Mouse (Mus musculus) neural tube, embryonic 14.5 days (tissue): Measurements from ENCODE around the gene Marveld3. TPM values are rescaled to one million over a fixed set of nuclear protein-coding genes. Genes with fewer than 3 reads are reported as not detected.

Source experiments
- ATAC-seq: fragments of 200-750 bp; cut with Nextera tagmentation; 2 replicates; pipeline ENCODE4 v1.8.0; 2017; ENCODE audit warnings: low read depth, mild to moderate bottlenecking, moderate TSS enrichment, moderate library complexity
- H3K27ac ChIP-seq: fragments of 300-500 bp; sonication (generic); 2 replicates; pipeline ENCODE4 v1.5.1; 2014; ENCODE audit warnings: low read depth, mild to moderate bottlenecking, control low read depth, low read length, moderate library complexity, mixed read lengths
- H3K27me3 ChIP-seq: fragments of 300-500 bp; sonication (generic); 2 replicates; pipeline ENCODE4 v1.6.1; 2014; ENCODE audit warnings: low read length; ENCODE audit not compliant: control insufficient read depth, insufficient read depth
- H3K36me3 ChIP-seq: fragments of 300-500 bp; sonication (generic); 2 replicates; pipeline ENCODE4 v1.6.1; 2014; ENCODE audit warnings: low read length, mixed read lengths; ENCODE audit not compliant: control insufficient read depth, insufficient read depth
- H3K4me1 ChIP-seq: fragments of 300-500 bp; sonication (generic); 2 replicates; pipeline ENCODE4 v1.6.1; 2014; ENCODE audit warnings: low read length; ENCODE audit not compliant: control insufficient read depth, insufficient read depth
- H3K4me2 ChIP-seq: fragments of 300-500 bp; sonication (generic); 2 replicates; pipeline ENCODE4 v1.6.1; 2014; ENCODE audit warnings: mild to moderate bottlenecking, low read depth, low read length, control low read depth
- H3K4me3 ChIP-seq: fragments of 300-500 bp; sonication (generic); 2 replicates; pipeline ENCODE4 v1.5.1; 2014; ENCODE audit warnings: low read depth, low read length, control low read depth, mixed read lengths
- H3K9ac ChIP-seq: fragments of 300-500 bp; sonication (generic); replicated peaks from 2 replicates; pipeline ENCODE4 v1.6.1; 2014; ENCODE audit warnings: low read depth, mild to moderate bottlenecking, control low read depth, low read length, mixed read lengths
- H3K9me3 ChIP-seq: fragments of 300-500 bp; sonication (generic); 2 replicates; pipeline ENCODE4 v1.6.1; 2016; ENCODE audit warnings: low read length; ENCODE audit not compliant: control insufficient read depth
- WGBS: fragments of 180-500 bp; shearing (Covaris S2); extraction: QIAGEN DNeasy Blood & Tissue Kit; methylation state at CpG from one replicate; pipeline ENCODE4 v1.1.7; 2014; 5-methylcytosine and 5-hydroxymethylcytosine counted together
- polyA plus RNA-seq: library from polyadenylated mRNA; unstranded; fragments of >200 nt; fragmentation: Nextera tagmentation; extraction: Ambion mirVana; gene quantifications from 2 replicates; pipeline ENCODE4 v1.2.1, GENCODE M21; 2014

The Marveld3 gene
- polyA plus RNA-seq, 1 experiment from 2014 or later: 1.0 TPM

DNA sequence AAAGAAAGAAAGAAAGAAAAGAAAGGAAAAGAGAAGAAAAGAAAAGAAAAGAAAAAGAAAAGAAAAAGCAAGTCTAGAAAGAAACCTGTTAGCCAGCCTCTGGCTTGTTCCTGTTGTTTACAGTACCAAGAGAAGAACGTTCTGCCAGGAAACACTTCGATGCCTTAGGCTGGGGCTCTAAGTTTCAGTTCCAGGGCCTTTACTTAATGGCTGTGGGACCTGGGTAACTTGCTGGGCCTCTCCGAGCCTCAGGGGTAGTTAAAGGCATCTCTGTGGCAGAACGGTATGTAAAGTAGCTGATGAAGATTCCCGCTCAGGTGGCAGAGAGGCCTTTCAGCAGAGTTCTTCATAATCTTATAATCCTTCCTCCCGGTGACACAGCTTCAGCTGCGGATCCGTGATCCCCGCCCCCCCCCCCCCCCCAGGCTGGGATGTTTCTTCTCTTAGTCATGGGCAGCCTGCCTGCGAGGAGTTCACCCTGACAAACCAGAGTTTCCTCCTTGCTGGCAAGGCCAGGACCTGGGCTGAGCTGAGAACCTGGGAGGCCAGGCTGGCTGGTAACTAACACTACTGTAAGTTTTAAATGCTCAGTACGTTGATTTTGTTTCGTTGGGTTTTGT, 3.9 kb downstream of the Marveld3 start:
- Histone ChIP-seq H3K4me1 (peaks cover 13% of the 10 kb centered on the region), H3K36me3 (no peaks in the 10 kb centered on the region), H3K27ac (no peak overlapping the region), H3K9ac (no peak overlapping the region), H3K4me2 (no peak overlapping the region), H3K27me3 (peaks cover 11% of the 10 kb centered on the region), H3K4me3 (no peak overlapping the region), H3K9me3 (no peaks in the 10 kb centered on the region)
- no peak for ATAC-seq
- WGBS: 42% methylated on average over 9 of the region's 12 CpGs

DNA sequence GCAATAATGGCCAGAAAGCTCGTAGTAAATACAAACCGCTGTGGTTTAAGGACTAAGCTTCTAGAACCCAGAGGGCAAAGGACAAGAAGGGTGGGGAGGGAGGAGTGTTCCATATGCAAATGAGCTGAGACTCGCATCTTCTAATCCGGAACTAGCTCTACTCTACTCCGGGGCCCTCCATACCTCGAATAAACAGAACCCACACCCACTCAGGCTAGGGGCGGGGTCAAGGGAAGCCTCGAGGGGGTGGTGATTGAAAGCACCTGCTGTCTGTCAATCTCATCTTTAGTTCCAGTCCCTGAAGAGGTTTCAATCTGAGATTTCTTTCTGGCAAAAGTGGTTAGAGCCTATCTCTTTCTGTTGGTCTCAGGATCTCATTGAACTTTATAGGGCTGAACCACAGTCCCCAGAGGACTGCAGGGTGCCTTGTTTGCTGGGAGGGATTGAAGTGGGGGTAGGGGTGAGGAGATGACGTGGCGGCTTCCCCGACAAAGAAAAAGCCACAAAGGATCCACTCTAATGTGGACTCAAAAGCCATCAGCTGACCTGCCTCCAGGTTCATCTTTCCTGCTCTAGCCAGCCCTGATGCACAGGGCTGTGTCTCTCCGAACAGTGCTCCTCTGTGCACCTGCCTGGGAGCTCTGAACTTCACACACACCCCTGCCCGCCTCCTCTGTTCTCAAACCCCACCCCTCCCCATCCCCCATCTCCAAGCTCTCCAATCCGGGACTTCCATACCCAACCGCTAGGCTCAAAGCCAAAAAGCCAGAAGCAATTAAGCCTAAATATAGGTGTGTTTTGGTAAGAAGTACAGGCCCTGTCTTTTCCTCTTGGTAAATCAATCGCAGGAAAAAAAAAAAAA, 4.6 kb downstream of the Marveld3 start:
- Histone ChIP-seq H3K27ac (no peak overlapping the region), H3K4me2 (no peak overlapping the region), H3K36me3 (no peaks in the 10 kb centered on the region), H3K9me3 (no peaks in the 10 kb centered on the region), H3K4me1 (peaks cover 13% of the 10 kb centered on the region), H3K9ac (no peak overlapping the region), H3K4me3 (no peak overlapping the region), H3K27me3 (peaks cover 9% of the 10 kb centered on the region)
- 6% methylated on average over 16 of the region's 16 CpGs for WGBS
- ATAC-seq: 0 out of 2 replicates have a peak, but pooled peaks have one; percentile 19

DNA sequence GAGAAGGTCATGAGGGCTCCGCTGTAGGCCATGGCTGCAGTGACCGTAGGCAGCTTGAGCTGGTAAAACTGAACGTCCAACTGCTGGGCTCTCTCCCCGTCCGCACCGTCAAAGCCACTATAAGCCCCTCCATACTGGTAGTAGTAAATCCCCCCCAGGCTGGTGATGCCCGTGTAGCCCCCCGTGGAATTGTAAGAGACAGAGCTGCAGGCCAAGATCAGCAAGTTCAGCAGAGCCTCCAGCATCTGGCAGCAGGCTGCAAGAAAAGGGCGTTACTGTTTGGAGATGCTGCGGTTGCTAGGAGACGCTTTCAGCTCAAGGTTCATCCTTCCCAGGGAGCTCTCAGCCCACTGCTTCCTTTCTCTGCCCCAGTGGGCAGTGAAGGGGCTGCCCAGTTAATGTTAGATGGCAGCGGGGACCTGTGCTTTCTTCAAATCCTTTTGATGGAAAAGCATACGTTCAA, 7.5 kb downstream of the Marveld3 start:
- no peak overlapping the region for H3K4me3 ChIP-seq
- no peaks in the 10 kb centered on the region for H3K9me3 ChIP-seq
- peak; percentile 75 for ATAC-seq
- no peaks in the 10 kb centered on the region for H3K36me3 ChIP-seq
- H3K9ac ChIP-seq: no peak overlapping the region
- peaks cover 9% of the 10 kb centered on the region for H3K4me1 ChIP-seq
- H3K27me3 ChIP-seq: no peaks in the 10 kb centered on the region; the same call in 1 of the 2 replicates
- H3K27ac ChIP-seq: peak overlapping the region; percentile 45; the same call in 1 of the 2 replicates
- no peak overlapping the region for H3K4me2 ChIP-seq
- 29% methylated on average over 13 of the region's 13 CpGs for WGBS

DNA sequence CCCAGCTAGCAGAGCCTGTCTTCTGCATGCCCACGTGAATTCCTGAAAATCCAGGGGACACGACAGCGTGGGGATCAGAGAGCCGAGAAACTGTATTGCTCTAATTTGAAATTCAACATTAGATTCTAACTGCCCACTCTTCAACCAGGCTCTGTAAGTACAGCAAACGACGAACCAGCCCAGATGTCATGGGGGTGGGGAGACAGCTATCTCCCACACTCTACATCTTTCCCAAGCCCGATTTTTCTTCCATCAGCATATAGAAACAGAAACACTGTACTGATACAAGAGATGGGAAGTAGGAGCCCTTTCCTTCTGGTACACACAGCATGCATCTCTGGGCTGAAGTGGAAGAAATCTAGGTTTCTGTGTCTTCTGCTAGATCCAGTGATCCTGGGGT, 9.8 kb downstream of the Marveld3 start:
- Histone ChIP-seq H3K4me2 (no peak overlapping the region), H3K4me1 (peaks cover 9% of the 10 kb centered on the region)
- 70% methylated on average over 7 of the region's 7 CpGs for WGBS

DNA sequence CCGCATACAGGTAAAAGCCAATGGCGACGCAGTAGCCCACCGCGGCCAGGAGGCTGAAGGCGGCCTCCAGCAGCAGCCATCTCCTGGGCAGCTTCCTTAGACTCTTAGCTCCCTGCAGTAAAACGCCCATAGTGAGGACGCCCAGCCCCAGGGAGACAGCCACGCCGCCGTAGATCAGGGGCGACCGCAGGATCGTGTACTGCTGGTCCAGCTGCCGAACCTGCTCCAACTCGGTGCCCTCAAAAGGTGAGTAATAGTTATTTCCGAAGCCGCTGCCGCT, 13.8 kb downstream of the Marveld3 start:
- WGBS: 4% methylated on average over 19 of the region's 19 CpGs
- H3K9me3 ChIP-seq: no peaks in the 10 kb centered on the region
- peaks cover 12% of the 10 kb centered on the region for H3K4me1 ChIP-seq
- H3K36me3 ChIP-seq: no peaks in the 10 kb centered on the region; the same call in 1 of the 2 replicates
- no peaks in the 10 kb centered on the region; the same call in 1 of the 2 replicates for H3K27me3 ChIP-seq
- peak overlapping the region; percentile 67 for H3K27ac ChIP-seq
- peak overlapping the region; percentile 29 for H3K4me3 ChIP-seq
- peak; percentile 30; the same call in 1 of the 2 replicates for ATAC-seq
- peak overlapping the region; percentile 55 for H3K4me2 ChIP-seq
- peak overlapping the region; percentile 58 for H3K9ac ChIP-seq

More for the DNA sequence above, 9.8 kb downstream of the Marveld3 start:
- no peak for ATAC-seq
- no peaks in the 10 kb centered on the region; the same call in 1 of the 2 replicates for H3K27me3 ChIP-seq
- no peak overlapping the region for H3K4me3 ChIP-seq
- H3K9ac ChIP-seq: no peak overlapping the region
- H3K27ac ChIP-seq: no peak overlapping the region
- no peaks in the 10 kb centered on the region for H3K36me3 ChIP-seq
- no peaks in the 10 kb centered on the region for H3K9me3 ChIP-seq

DNA sequence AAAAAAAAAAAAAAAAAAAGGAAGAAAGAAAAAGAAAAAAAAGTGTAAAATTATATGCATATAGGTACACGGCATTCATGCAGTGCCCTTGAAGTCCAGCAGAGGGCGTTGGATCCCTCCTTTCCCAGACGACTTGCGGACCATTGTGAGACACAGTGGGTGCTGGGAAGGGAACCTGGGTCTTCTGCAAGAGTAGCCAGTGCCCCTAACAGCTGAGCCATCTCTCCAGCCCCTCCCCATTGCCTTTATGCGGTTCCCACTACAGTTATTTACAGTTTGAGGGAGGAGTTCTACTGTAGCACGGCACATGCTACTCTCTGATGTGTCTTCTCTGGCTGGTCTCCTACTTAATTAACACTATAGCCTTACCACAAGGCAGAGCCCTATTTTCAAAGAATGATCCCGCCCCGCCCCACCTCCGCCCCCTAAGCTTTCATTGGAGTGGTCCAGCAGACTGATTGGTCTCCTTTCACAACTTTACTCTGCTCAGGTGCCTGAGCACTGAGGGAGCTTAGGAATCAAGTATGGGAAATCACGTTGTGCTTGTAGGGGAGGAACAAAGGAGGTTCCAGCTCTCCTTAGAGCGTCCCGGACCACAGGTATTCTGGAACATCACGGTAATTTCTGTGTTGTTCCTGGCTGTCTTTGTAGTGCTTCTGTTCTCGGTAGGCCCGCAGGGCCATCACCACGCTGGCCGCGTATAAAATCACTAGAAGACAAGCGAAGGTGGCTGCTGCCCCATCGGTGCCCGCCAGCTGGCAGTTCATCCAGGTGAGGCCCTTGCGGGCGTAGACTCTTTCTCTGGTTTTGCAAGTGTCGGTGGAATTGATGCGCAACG, 14.3 kb downstream of the Marveld3 start:
- ATAC-seq: peak; percentile 61
- H3K9me3 ChIP-seq: no peaks in the 10 kb centered on the region
- peak overlapping the region; percentile 29 for H3K4me3 ChIP-seq
- H3K27me3 ChIP-seq: no peaks in the 10 kb centered on the region; the same call in 1 of the 2 replicates
- H3K4me2 ChIP-seq: peak overlapping the region; percentile 55
- H3K9ac ChIP-seq: peak overlapping the region; percentile 58
- H3K4me1 ChIP-seq: peaks cover 12% of the 10 kb centered on the region
- 1% methylated on average over 26 of the region's 26 CpGs for WGBS
- H3K36me3 ChIP-seq: no peaks in the 10 kb centered on the region; the same call in 1 of the 2 replicates
- H3K27ac ChIP-seq: peak overlapping the region; percentile 67

DNA sequence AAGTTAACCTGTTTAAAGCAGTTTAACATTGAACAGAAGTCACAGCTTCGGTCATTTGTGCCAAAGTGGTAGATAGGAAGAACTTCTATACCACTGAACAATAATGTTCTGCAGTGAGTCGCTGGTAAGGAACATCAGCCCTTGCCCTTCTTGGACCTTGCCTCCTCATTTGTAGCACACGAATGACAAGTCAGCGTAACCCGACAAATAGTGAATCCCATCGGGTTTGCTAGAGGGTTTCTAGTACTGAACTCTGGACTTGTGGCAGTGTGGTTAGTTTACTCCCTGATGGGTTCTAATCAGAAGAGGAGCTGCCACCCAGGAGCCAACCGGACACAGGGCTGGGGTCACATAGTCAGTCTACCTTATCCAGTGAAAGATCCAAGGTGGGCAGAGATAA, 15.7 kb downstream of the Marveld3 start:
- Histone ChIP-seq H3K27ac (no peak overlapping the region), H3K9me3 (no peaks in the 10 kb centered on the region), H3K27me3 (no peaks in the 10 kb centered on the region; the same call in 1 of the 2 replicates), H3K9ac (no peak overlapping the region), H3K4me2 (no peak overlapping the region), H3K4me1 (peaks cover 12% of the 10 kb centered on the region), H3K4me3 (no peak overlapping the region), H3K36me3 (no peaks in the 10 kb centered on the region; the same call in 1 of the 2 replicates)
- ATAC-seq: no peak
- 91% methylated on average over 7 of the region's 7 CpGs for WGBS

DNA sequence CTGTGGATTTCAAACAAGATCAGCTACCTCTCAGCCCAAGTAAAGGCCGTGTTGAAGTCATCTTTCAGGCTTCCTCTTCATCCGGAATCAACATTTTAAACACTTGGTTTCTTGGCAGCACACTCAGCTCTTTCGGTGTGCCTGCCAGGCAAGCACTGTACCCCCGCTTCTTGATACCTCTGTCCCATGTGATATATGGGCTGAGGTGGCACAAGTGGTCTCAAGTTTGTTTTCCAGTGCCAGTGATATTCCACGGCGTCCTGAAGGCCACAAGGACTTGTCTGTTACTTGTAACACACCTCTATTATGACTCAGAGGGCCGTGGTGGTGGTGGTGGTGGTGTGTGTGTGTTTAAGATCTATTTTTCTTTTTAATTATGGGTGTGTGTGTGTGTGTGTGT, 16.3 kb downstream of the Marveld3 start:
- no peak overlapping the region for H3K4me3 ChIP-seq
- 73% methylated on average over 7 of the region's 7 CpGs for whole genome bisulfite sequencing
- ATAC-seq: no peak

More for the DNA sequence above, 16.3 kb downstream of the Marveld3 start:
- Histone ChIP-seq H3K4me1 (peaks cover 12% of the 10 kb centered on the region), H3K4me2 (no peak overlapping the region), H3K36me3 (peaks cover 4% of the 10 kb centered on the region), H3K27me3 (no peaks in the 10 kb centered on the region; the same call in 1 of the 2 replicates), H3K27ac (no peak overlapping the region), H3K9ac (no peak overlapping the region), H3K9me3 (no peaks in the 10 kb centered on the region)
